Mouse (Mus musculus) neural tube, embryonic 11.5 days (tissue): ENCODE measurements around the gene Cand2. TPM values are rescaled to one million over a fixed set of nuclear protein-coding genes. Genes with fewer than 3 reads are reported as not detected.

Source experiments
- ATAC-seq: fragments of 200-750 bp; cut with Nextera tagmentation; 2 replicates; pipeline ENCODE4 v1.8.0; 2017; ENCODE audit warnings: moderate number of reproducible peaks, mild to moderate bottlenecking, moderate TSS enrichment, moderate library complexity; ENCODE audit not compliant: insufficient read depth, low FRiP score, low TSS enrichment
- DNase-seq: peaks from one replicate; pipeline ENCODE4 v3.0.0-alpha.2; 2015; ENCODE audit warnings: low spot score
- H3K27ac ChIP-seq: fragments of 300-500 bp; sonication (generic); 2 replicates; pipeline ENCODE4 v1.5.1; 2014; ENCODE audit warnings: low read depth, mild to moderate bottlenecking, low read length
- H3K27me3 ChIP-seq: fragments of 300-500 bp; sonication (generic); 2 replicates; pipeline ENCODE4 v1.6.1; 2014; ENCODE audit warnings: mild to moderate bottlenecking, low read length, mixed read lengths; ENCODE audit not compliant: control insufficient read depth, insufficient read depth
- H3K36me3 ChIP-seq: fragments of 300-500 bp; sonication (generic); 2 replicates; pipeline ENCODE4 v1.6.1; 2014; ENCODE audit warnings: mild to moderate bottlenecking, low read length, moderate library complexity, mixed read lengths; ENCODE audit not compliant: control insufficient read depth, insufficient read depth
- H3K4me1 ChIP-seq: fragments of 300-500 bp; sonication (generic); 2 replicates; pipeline ENCODE4 v1.6.1; 2014; ENCODE audit warnings: low read length, mixed read lengths; ENCODE audit not compliant: control insufficient read depth, insufficient read depth
- H3K4me2 ChIP-seq: fragments of 300-500 bp; sonication (generic); 2 replicates; pipeline ENCODE4 v1.6.1; 2014; ENCODE audit warnings: low read depth, mild to moderate bottlenecking, moderate library complexity
- H3K4me3 ChIP-seq: fragments of 300-500 bp; sonication (generic); 2 replicates; pipeline ENCODE4 v1.5.1; 2014; ENCODE audit warnings: low read depth, low read length
- H3K9ac ChIP-seq: fragments of 300-500 bp; sonication (generic); 2 replicates; pipeline ENCODE4 v1.6.1; 2014; ENCODE audit warnings: mild to moderate bottlenecking, low read length
- H3K9me3 ChIP-seq: fragments of 300-500 bp; sonication (generic); 2 replicates; pipeline ENCODE4 v1.6.1; 2016; ENCODE audit warnings: low read length; ENCODE audit not compliant: control insufficient read depth
- WGBS: fragments of 180-500 bp; shearing (Covaris S2); extraction: QIAGEN DNeasy Blood & Tissue Kit; methylation state at CpG from one replicate; pipeline ENCODE4 v1.1.7; 2014; 5-methylcytosine and 5-hydroxymethylcytosine counted together
- microRNA-seq: library from miRNA; unstranded; fragments of <30 nt; microRNA quantifications from one replicate; pipeline ENCODE4, GENCODE M21; 2016
- polyA plus RNA-seq: library from polyadenylated mRNA; unstranded; fragments of >200 nt; fragmentation: Nextera tagmentation; extraction: Ambion mirVana; gene quantifications from 2 replicates; pipeline ENCODE4 v1.2.1, GENCODE M21; 2014

Cand2 gene
- polyA plus RNA-seq, 1 experiment from 2014 or later, result 37.7 TPM

DNA sequence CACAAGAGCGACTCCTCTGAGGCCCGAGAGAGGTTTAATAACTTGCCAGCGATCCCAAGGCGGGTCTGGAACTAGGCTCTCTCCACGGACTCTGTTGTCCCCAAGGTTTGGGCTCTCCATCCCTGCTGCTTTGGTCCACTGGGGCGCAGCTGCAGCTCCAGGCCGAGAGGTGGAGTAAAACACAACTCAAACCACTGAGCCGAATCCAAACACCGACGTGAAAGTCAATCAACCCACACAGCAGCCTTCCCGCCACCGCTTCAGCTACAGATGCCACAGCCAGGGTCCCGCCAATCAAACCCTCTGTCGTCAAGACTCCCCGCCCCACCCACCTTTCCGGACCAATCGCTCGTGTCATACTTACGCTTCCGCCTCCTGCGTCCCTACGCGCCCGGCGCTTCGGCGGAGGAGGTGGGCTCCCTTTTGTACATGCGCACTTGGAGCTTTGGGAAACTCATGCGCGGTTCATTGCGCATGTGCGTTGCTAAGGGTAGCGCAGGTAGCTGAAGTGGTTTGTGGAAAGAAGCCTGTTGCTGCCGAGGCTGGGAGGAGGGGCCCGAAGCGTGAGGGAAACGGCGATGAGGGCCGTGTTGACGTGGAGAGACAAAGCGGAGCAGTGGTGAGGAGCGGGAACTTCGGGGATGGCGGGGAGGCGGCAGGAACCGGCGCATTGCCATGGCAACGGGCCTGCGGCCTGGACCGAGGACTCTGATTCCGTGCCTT is 78.9 kb downstream of the Cand2 start, which contains the start of the genes Mbd4 and Ift122:
Mbd4 (minus strand) TSS at position 281 of the 723 bp plus-strand sequence.
Ift122 (plus strand) TSS at position 380 of the 723 bp plus-strand sequence.
- under 1% methylated on average over 50 of the region's 51 CpGs for WGBS
- H3K27me3 ChIP-seq, result no peaks in the 10 kb centered on the region
- H3K4me3 ChIP-seq, result peak within 1 kb of the TSS; percentile 55
- H3K4me2 ChIP-seq, result peak within 1 kb of the TSS; percentile 69
- peak within 1 kb of the TSS; percentile 85 for H3K27ac ChIP-seq
- H3K9ac ChIP-seq, result peak within 1 kb of the TSS; percentile 69
- H3K9me3 ChIP-seq, result no peaks in the 10 kb centered on the region
- DNase-seq (peak; percentile 100), ATAC-seq (peak; percentile 97)
- peaks cover 3% of the 10 kb centered on the region; the same call in 1 of the 2 replicates for H3K4me1 ChIP-seq
- peaks cover 3% of the 10 kb centered on the region for H3K36me3 ChIP-seq

DNA sequence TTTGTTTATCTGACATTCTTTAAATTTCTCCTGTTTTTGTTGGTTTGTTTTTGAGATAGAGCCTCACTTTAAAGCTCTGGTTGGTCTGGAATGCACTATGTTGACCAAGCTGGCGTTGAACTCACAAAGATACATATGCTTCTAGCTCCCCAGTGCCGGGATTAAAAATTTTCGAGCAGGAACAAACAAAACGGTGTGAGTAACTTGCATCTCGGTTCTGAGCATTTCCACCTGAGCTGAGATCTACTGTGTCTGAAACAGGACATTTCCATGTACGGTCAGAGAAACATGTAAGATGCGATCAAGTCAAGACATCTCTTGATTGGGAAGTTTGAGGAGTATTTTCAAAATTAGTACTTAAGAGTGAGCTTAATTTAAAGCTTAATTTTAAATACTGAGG is 79.6 kb downstream of the Cand2 start:
- no peaks in the 10 kb centered on the region for H3K9me3 ChIP-seq
- H3K36me3 ChIP-seq, result peaks cover 2% of the 10 kb centered on the region
- peak overlapping the region; percentile 55 for H3K9ac ChIP-seq
- peak overlapping the region; percentile 58 for H3K4me2 ChIP-seq
- ATAC-seq (no peak), DNase-seq (no peak)
- peak overlapping the region; percentile 85 for H3K27ac ChIP-seq
- H3K4me1 ChIP-seq, result peaks cover 3% of the 10 kb centered on the region; the same call in 1 of the 2 replicates
- H3K4me3 ChIP-seq, result peak overlapping the region; percentile 55
- H3K27me3 ChIP-seq, result no peaks in the 10 kb centered on the region
- 52% methylated on average over 7 of the region's 7 CpGs for WGBS

DNA sequence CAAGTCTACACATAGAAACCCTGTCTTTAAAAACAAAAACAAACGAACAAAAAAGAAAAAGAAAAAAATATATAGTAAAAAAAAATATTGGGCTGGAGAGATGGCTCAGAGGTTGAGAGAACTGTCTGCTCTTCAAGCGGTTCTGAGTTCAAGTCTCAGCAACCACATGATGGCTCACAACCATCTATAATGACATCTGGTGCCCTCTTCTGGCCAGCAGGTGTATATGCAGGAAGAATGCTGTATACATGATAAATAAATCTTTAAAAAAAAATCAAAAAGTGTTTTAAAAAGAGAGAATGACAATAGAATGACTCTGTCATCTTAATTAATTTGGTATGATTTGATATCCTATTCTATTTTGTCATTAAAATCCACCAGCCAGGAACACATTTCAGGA is 80.1 kb downstream of the Cand2 start:
- peaks cover 3% of the 10 kb centered on the region; the same call in 1 of the 2 replicates for H3K4me1 ChIP-seq
- no peak overlapping the region for H3K27ac ChIP-seq
- H3K4me2 ChIP-seq, result no peak overlapping the region
- DNase-seq (no peak), ATAC-seq (no peak)
- no peak overlapping the region for H3K9ac ChIP-seq
- H3K36me3 ChIP-seq, result no peaks in the 10 kb centered on the region
- H3K4me3 ChIP-seq, result no peak overlapping the region
- 69% methylated on average over 2 of the region's 2 CpGs for whole genome bisulfite sequencing
- H3K9me3 ChIP-seq, result no peaks in the 10 kb centered on the region
- H3K27me3 ChIP-seq, result no peaks in the 10 kb centered on the region

Small RNAs within 50 kb of the gene (microRNA-seq; reads per million reads assigned to microRNA genes)
- gene Mir7660, result not detected

Other genes starting within 250 kb of the Cand2 start
- gene Tsen2, start 229.9 kb upstream of the Cand2 start, polyA plus RNA-seq, result 30.5 and 31.5 TPM in 2 replicates
- gene Mkrn2os, start 182.0 kb upstream of the Cand2 start, polyA plus RNA-seq, result 0.12 TPM in 1 of 2 replicates, not detected in the other
- 29.2 and 33.1 TPM in 2 replicates for gene Mkrn2, start 172.6 kb upstream of the Cand2 start, polyA plus RNA-seq
- gene Raf1, start 97.9 kb upstream of the Cand2 start, polyA plus RNA-seq, result 158 and 161 TPM in 2 replicates
- gene Tmem40, start 12.1 kb upstream of the Cand2 start, polyA plus RNA-seq, result 2.0 and 2.3 TPM in 2 replicates
- gene Rpl32, start 34.2 kb downstream of the Cand2 start, polyA plus RNA-seq, result 1,610 and 1,750 TPM in 2 replicates
- 0.80 and 1.4 TPM in 2 replicates for gene Efcab12, start 63.9 kb downstream of the Cand2 start, polyA plus RNA-seq
- gene Mbd4, start 78.8 kb downstream of the Cand2 start, polyA plus RNA-seq, result 19.7 and 20.8 TPM in 2 replicates
- gene Ift122, start 78.9 kb downstream of the Cand2 start, polyA plus RNA-seq, result 24.4 and 31.6 TPM in 2 replicates
- gene Rho, start 157.2 kb downstream of the Cand2 start, polyA plus RNA-seq, result not detected in 2 replicates
- not detected in 2 replicates for gene H1foo, start 170.4 kb downstream of the Cand2 start, polyA plus RNA-seq
- 23.8 and 28.7 TPM in 2 replicates for gene Plxnd1, start 220.5 kb downstream of the Cand2 start, polyA plus RNA-seq